27 mouse cellular contexts compared by ENCODE assay signal in genomic region chr8:112309816-112310215, GRCm38 (mm10).
DNase-seq lines count a peak whose midpoint lies in the region; ATAC-seq and TF ChIP-seq lines count a peak whose summit lies in the region.
"Had no signal": no experiment of that assay in that cellular context is flagged by ENCODE, and none has a peak within 500 bp of the region (broad histone marks: within the 10 kb centered on the region; RNA-seq: fewer than 3 reads in every experiment).

No protein-coding gene starts in this region.

- H3K9me3 ChIP-seq in forebrain, postnatal 0 days (ENCODE audit: low read length), result no peaks in the 10 kb centered on the region
- no peaks in the 10 kb centered on the region for H3K9me3 ChIP-seq in forebrain, embryonic 12.5 days
- H3K9me3 ChIP-seq: embryonic facial prominence, embryonic 10.5 days; embryonic facial prominence, embryonic 13.5 days; forebrain, embryonic 15.5 days; heart, embryonic 15.5 days; hindbrain, embryonic 10.5 days; hindbrain, embryonic 13.5 days; intestine, embryonic 15.5 days had no signal

- no peak overlapping the region for H3K4me2 ChIP-seq in forebrain, postnatal 0 days (ENCODE audit: low read depth)
- H3K4me2 ChIP-seq in forebrain, embryonic 12.5 days, result no peak overlapping the region
- H3K4me2 ChIP-seq: embryonic facial prominence, embryonic 13.5 days; forebrain, embryonic 15.5 days; heart, embryonic 12.5 days; heart, embryonic 15.5 days; hindbrain, embryonic 13.5 days; intestine, embryonic 15.5 days had no signal

- peak; percentile 62 to 66 for DNase-seq in cerebellum, postnatal 10 days
- DNase-seq in cerebellum, postnatal 36 days, result no peak
- peak; percentile 36 for DNase-seq in forebrain, postnatal 0 days
- DNase-seq in right cerebral cortex, postnatal 10 days (ENCODE audit: low spot score in 2 of 2), result peak; percentile 32 to 35
- DNase-seq in right cerebral cortex, postnatal 36 days (ENCODE audit: low spot score in 2 of 2), result no peak
- DNase-seq: adrenal gland, adult 8-10 months; adrenal gland, postnatal 36 days; cerebellum, adult 11 months; cerebellum, adult 8-10 months; embryo, embryonic 11 days; gastrocnemius, postnatal 10 days; gastrocnemius, postnatal 36 days; heart, postnatal 10 days; heart, postnatal 36 days; kidney, adult 11 months had no signal

- no peaks in the 10 kb centered on the region for H3K36me3 ChIP-seq in forebrain, postnatal 0 days (ENCODE audit: insufficient read depth)
- no peaks in the 10 kb centered on the region for H3K36me3 ChIP-seq in forebrain, embryonic 12.5 days (replicated peaks)
- H3K36me3 ChIP-seq: embryonic facial prominence, embryonic 10.5 days; embryonic facial prominence, embryonic 13.5 days; forebrain, embryonic 15.5 days; heart, embryonic 12.5 days; heart, embryonic 15.5 days; hindbrain, embryonic 10.5 days; hindbrain, embryonic 13.5 days; intestine, embryonic 15.5 days had no signal

- H3K4me3 ChIP-seq in forebrain, postnatal 0 days (ENCODE audit: low read depth, low read length), result no peak overlapping the region
- H3K4me3 ChIP-seq in forebrain, embryonic 12.5 days (replicated peaks), result no peak overlapping the region
- H3K4me3 ChIP-seq: embryonic facial prominence, embryonic 10.5 days; embryonic facial prominence, embryonic 13.5 days; erythroblast, embryonic 14.5 days; forebrain, embryonic 15.5 days; heart, embryonic 12.5 days; heart, embryonic 15.5 days; hindbrain, embryonic 10.5 days; hindbrain, embryonic 13.5 days; intestine, embryonic 15.5 days had no signal

- TF ChIP-seq CTCF in forebrain, postnatal 0 days (IDR thresholded peaks at IDR 0.05; ENCODE audit: low read depth), result no peak

- H3K4me1 ChIP-seq in forebrain, postnatal 0 days (ENCODE audit: insufficient read depth), result no peaks in the 10 kb centered on the region
- H3K4me1 ChIP-seq in forebrain, embryonic 12.5 days, result no peaks in the 10 kb centered on the region
- H3K4me1 ChIP-seq: embryonic facial prominence, embryonic 10.5 days; embryonic facial prominence, embryonic 13.5 days; heart, embryonic 12.5 days; heart, embryonic 15.5 days; hindbrain, embryonic 10.5 days; hindbrain, embryonic 13.5 days; intestine, embryonic 15.5 days had no signal

- no peak overlapping the region for H3K27ac ChIP-seq in forebrain, postnatal 0 days (ENCODE audit: low read depth, low read length)
- no peak overlapping the region for H3K27ac ChIP-seq in forebrain, embryonic 12.5 days
- H3K27ac ChIP-seq: embryonic facial prominence, embryonic 10.5 days; embryonic facial prominence, embryonic 13.5 days; forebrain, embryonic 15.5 days; heart, embryonic 15.5 days; hindbrain, embryonic 10.5 days; hindbrain, embryonic 13.5 days; intestine, embryonic 15.5 days had no signal

- H3K9ac ChIP-seq in forebrain, postnatal 0 days, result no peak overlapping the region
- H3K9ac ChIP-seq in forebrain, embryonic 12.5 days, result no peak overlapping the region
- H3K9ac ChIP-seq: embryonic facial prominence, embryonic 13.5 days; forebrain, embryonic 15.5 days; heart, embryonic 12.5 days; heart, embryonic 15.5 days; hindbrain, embryonic 13.5 days; intestine, embryonic 15.5 days had no signal

- no peaks in the 10 kb centered on the region for H3K27me3 ChIP-seq in forebrain, postnatal 0 days (ENCODE audit: insufficient read depth, low read length)
- H3K27me3 ChIP-seq in forebrain, embryonic 12.5 days, result no peaks in the 10 kb centered on the region
- H3K27me3 ChIP-seq: embryonic facial prominence, embryonic 13.5 days; forebrain, embryonic 15.5 days; heart, embryonic 12.5 days; heart, embryonic 15.5 days; hindbrain, embryonic 13.5 days; intestine, embryonic 15.5 days had no signal

- 27% methylated on average over 3 of the region's 3 CpGs for WGBS in forebrain, postnatal 0 days
- WGBS in forebrain, embryonic 12.5 days, result 90% methylated on average over 2 of the region's 3 CpGs

- no peak for ATAC-seq in forebrain, postnatal 0 days
- no peak for ATAC-seq in forebrain, embryonic 12.5 days (ENCODE audit: low FRiP score)
- ATAC-seq: activated CD4-positive, CD25-positive, alpha-beta regulatory T cell, adult 4 months; forebrain, embryonic 15.5 days; hindbrain, embryonic 16.5 days; intestine, embryonic 15.5 days had no signal

Comparison
In these comparisons a context has a peak if more than half of its experiments do, and no peak if none do; other contexts are left out.
1. DNase-seq: peak in cerebellum, postnatal 10 days (2 of 2), forebrain, postnatal 0 days (single experiment) and right cerebral cortex, postnatal 10 days (2 of 2); none in cerebellum, postnatal 36 days (0 of 2) and right cerebral cortex, postnatal 36 days (0 of 2).